Mouse (Mus musculus): ENCODE results near the gene Carf.
"Not testable (repeated sequence)": the region's sequence is repeated elsewhere in the genome, so short reads cannot be mapped to it uniquely, and the experiment has no call there.

Gene Carf

DNA sequence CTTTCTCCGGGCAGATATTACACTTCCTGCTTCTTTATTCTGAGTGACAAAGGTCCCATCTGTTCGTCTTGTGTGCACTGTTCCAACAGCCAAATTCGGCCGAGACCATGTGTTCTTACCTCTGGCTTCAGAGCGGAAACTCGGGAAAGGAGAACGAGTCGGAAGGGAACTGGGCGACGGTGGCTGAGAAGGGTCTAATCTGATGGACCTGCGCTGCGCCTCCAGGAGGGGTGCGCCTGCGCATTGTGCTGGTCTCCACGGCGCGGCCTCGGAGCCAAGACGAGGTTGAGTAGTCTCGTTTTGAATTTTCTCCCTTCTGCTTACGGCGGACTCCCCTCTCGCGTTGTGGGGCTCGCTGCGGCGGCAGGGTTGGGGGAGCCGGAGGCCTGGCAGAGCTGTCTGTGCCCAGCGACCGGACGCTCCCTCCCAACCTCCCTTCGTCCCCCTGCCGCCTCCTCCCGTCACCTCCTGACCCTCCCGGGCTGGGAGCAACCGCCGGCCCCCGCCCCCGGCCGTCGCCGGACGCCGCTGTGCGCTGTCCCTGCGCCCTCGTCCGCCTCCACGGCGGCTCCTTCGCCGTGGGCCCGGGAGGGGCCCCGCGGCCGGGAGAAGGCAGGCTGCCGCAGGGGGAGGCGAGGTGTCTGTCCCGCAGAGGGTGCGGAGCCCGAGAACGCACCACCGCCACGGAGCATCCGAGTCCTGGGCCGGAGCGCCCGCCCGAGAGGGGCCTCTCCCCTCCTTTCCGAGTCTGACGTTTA lies at the start of gene Carf, which contains the start of gene Wdr12:
Gene Carf, plus strand, starts transcription at position 224 of the 758 bp plus-strand sequence.
Gene Wdr12, minus strand, starts transcription at position 622 of the 758 bp plus-strand sequence.
- peak; percentile 98 for DNase-seq

DNA sequence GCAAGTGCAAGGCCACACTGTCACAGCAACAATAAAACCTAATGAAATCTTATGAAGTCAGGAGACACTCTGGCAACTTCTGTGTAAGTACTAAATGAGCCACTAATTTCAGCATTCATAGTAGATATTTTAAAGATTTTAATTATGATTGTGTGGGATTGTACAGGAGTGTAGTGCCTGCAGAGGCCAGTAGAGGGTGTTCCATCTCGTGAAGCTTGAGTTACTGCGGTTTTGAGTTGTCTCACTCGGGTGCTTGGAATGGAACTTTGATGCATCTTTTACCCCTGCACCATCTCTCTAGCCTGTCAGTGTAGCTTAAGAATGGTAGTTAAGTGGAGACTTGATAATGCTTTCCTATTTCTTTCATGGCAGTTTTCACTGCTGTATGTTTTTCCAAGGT lies 43.4 kb upstream of the Carf start:
- DNase-seq = no peak

DNA sequence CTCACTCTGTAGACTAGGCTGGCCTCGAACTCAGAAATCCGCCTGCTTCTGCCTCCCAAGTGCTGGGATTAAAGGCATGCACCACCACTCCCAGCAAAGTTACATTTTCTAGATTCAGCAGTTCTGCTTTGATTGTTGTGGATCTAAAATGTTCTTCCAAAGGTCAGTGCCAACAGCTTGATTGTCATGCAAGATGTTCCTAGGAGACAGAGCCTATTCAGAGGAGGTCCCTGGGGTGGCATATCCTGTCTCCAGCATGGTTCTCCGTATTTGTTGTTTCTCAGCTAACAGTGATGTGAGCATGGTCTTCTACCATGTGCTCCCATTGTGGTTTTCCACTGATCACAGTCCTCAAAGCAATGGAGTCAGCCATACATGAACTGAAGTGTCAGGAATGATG lies 41.7 kb upstream of the Carf start:
- no peak for DNase-seq

DNA sequence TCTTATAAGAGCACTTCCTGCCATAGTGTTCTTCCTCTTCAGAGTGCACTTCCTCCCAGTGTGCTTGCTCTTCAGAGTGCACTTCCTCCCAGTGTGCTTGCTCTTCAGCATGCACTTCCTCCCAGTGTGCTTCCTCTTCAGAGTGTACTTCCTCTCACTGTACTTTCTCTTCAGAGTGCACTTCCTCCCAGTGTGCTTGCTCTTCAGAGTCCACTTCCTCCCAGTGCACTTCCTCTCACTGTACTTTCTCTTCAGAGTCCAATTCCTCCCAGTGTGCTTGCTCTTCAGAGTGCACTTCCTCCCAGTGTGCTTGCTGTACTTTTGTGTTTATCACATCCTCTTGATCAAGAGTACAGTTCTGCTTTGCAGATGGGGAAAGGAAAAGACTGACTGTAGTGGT lies 27.3 kb upstream of the Carf start:
- DNase-seq = not testable (repeated sequence)

DNA sequence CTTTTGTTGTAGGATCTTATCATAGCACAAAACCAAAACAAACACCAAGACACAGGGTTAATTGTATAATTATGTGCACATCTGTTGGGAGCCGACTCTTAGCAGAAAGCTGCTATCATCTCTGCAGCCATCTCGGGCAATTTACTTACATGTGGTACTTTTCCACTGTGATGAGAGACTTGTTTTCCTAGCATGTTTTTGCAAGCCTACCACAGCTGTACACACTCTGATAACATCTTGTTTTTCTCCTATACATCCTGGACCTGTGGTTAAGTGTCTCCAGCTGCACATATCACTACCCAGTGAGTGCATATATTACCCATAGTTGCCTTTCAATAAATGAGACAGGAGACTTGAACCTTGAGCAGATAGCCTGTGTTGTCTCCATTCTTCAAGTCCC lies 23.1 kb upstream of the Carf start:
- DNase-seq = no peak

DNA sequence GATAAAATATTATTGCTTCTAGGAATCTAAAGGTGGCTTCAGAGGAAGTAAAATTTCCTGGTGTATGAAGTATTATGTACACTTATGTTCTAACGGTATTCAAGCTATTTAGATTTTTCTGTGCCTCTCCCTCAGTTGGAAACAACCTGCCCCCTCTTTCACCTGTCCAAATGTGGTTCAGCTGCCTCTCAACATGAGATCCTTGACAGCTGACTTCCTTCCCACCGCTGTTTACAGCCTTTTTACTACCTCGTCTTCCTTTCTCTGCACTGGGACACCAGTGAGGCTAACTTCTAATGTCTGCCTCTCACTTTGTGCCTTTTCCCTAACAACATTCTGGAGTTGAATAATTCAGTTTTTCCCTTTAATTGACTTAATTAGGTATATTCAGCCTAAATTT lies 22.5 kb upstream of the Carf start:
- DNase-seq = no peak

DNA sequence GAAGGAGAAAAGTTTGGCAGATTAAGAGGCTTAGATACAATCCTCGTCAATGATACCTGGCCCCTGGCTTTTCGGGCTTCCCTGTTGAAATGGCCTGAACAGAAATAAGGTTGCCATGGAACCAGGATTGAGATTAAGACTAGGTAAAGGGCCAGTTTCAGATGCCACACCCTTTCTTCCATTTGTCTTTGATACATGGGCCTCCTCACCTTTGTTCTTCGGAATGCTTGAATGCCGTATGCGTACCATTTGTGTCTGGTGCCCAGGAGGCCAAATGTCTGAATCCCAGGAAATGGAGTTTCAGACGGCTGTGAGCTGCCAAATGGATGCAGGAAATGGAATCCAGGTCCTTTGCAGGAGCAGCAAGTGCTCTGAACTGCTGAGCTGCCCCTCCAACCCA lies 21.6 kb upstream of the Carf start:
- no peak for DNase-seq

DNA sequence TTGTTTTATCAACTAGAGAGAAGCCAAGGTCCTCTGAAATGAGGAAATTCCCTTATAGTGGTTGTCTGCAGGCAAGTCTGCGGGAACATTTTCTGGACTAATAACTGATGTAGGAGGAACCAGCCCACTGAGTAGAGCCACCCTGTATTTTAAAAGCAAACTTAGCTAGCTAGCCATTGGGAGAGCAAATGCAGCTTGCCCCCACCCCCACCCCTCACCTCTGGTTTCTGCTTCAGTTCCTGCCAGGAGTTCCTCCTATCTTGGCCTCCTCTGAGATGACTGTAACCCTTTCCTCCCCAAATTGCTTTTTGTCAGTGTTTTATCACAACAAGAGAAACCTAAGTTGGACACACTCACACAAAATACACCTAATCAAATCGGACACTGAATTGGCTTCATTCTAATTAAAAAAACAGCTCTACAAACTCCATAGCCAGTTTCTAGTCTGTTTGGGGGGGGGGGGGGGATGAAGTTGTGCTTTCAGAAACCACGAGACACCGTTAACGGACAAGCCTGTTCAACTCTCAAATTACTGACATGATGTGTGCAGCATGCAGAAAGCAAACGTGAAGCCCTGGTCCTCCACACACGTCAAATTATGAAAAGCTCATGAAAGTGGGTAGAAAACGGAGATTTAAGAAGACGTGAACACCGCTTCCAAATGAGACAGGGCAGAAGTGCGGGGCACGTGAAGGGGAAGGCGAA lies 1.3 kb upstream of the Carf start:
- DNase-seq = peak; percentile 11

DNA sequence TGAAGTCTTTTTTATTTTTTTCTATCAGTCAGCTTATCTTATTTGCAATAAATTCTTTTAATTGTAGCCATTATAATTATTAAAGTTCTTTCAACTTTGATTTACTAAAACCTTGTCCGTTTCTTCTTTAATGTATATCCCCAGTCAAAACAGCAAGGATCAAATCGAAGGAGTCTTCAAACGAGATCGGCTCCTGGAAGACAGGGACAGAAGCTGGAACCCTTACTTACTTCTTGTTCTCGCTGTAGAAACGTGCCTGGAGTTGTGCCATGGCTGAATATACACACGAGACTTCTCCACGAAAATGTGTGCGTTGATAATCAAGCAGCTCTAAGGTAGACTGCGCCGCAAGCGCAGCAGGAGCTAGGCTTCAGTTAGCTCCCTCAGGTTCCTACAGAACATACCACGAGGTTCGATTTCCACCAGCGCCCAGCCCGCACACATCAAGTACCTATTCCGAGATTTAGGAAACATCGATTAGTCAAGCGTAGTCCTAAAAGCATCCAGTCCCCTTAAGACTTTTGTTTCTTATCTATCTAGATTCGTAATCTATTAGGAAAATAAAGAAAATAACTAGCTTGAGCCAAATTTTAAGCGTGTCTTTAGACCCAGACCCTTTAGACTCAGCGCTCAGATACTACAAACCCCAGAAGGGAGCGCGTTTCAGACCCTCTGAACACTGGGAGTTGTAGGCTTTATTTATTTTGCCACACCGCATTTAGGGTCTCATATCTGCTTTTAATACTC lies 597 bp upstream of the Carf start:
- DNase-seq = peak; percentile 88

DNA sequence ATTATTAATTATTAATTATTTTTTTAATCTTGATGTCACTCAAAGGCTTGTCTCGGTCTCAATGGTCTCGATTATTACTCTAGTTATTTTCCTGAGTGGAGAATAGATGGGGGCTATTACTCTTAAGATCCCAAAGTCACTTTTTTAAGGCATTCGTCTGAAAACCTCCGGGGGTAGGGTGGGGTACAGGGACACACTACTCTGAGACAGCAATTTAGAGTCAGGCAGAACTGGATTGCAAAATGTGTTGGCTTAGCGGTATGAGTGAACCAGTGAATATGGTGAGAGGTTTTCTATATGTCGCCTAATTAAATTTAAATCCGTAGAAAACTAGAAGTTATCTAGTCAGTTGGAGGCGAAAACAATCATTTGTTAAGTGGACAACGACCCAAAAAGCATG lies 792 bp downstream of the Carf start:
- DNase-seq = peak; percentile 9

DNA sequence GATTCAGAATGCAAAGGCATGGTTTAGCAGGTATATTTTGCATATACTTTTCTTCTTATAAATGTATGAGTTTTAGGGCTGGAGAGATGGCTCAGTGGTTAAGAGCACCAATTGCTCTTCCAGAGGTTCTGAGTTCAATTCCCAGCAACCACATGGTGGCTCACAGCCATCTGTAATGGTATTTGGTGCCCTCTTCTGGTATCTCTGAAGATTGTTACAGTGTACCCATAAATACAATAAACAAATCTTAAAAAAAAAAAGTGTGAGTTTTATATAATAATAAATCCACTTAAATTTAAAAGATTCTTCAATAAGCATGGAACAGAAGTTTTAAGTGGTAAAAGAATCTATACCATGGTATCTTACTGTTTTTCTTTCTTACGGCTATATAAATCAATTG lies 6.5 kb downstream of the Carf start:
- DNase-seq = no peak

DNA sequence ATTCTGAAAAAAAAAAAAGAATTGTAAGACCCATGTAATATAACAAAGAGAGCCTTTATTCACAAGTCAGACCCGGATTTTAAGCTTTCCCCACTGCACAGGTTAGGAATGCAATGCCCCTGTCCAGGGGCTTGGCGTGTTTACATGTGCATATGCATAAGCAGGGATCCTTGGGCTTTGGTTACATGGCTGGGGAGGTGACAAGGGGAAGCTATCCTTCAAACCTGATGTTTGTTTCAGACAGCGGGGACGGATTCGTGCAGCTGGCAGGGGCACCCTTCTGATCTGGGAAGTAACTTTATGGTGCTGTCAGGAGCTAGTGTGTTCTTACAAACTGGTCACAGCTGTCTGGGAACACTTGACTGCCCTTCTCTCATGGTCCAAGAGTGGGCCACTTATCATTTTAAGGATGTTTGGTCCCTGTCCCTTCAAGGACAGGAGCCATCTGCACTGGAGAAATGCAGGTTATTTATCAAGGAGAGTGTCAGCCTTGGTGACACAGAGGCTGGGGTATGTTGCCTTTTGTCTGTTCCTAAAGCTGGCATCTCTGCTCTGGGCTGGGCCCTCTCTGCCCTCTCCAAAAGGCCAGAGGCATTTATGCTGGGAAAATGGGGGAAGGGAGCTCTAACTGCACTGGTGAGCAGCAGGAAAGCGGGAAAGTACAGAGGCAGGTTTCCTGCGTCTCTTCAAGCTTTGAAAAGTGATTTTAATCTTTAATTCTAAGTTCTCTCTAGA lies 19.8 kb downstream of the Carf start:
- peak; percentile 7 for DNase-seq

DNA sequence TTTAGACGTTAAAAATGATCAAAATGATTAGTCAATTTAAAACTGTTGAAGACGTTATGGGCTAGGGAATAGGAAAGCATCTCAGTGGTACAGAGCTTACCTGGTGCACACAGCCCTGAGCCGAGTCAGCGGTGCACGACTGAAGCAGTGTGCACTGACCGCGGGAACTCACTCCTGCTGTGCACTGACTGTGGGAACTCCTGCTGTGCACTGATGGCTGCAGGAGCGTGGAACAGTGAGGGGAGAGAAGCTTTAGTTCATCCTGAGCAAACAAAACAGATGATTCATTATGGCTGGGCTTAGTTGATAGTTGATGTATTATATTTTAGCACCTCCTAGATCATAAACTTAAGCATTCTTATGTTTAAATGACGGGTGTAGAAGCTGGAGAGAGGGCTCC lies 39.3 kb downstream of the Carf start:
- DNase-seq = no peak

DNA sequence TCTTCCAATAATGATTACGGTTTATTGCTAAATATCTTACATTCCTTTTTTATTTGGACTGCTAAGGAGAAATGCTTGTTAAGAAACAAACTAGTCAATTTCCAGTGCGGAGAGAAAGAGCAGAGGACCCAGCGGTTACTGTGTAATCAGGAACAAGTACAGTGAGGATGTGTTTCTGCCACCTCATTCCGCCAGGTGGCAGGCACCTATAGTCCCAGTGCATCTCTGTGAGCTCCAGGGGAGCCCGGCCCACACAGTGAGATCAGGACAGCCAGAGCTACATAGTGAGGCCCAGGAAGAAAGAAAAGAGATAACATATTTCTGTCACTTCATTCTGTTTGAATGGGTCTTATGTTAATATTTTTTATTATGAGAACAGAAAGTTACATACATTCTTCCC lies 54.7 kb downstream of the Carf start:
- peak; percentile 16 for DNase-seq

DNA sequence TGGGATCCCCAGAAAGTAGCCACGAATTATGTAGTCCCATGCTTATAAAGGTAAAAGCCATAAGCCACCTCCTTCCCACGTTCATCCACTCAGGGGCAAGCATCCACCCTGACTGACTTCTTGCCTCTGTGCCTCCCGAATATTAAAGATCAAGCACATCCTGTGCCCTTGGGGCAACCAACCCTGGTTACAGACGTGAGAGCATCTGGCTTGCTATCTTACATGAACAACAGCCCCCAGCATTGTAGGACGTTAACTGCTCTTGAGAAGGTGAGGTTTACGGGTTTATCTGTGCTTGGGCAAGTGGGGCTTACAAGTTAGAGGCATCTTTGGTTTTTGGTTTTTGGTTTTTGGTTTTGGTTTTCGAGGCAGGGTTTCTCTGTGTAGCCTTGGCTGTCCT lies 58.6 kb downstream of the Carf start:
- DNase-seq = no peak

DNA sequence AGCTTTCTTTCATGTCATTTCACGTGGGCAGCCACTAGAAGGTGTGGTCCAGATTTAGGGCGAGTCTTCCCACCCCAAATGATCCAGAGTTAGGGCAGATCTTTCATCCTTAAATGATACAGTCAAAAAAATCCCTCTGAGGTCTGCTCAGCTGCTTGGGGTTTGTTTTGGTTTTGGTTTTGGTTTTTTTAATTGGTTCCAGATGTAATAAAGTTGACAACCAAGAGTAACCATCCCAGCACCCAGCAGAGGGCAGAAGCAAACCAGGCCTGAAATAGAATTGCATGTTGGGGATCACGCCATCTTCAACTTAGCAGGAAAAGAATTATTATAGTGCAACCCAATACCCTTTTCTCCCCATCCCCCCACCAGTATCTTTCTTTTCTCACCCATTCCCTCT lies 60.4 kb downstream of the Carf start:
- peak; percentile 71 for DNase-seq

DNA sequence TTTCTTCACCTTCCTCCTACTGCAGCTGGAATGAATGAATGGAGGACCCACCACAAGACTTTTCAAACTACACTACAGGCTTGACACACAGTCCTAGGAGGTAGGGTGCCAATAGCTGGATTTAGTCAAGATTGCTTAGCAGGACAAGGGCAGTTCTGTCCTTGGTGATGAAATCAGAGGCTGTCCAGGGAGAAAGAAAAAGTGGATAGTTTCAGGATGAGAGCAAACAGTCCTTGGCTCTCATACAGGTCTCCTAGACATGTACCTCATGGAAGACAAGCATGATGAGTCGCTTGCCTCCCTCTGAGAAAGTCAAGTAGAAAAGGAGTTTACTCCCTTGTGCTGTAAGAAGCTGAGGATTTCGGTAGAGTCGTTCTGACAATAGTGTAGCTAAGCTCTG lies 65.6 kb downstream of the Carf start:
- no peak for DNase-seq

DNA sequence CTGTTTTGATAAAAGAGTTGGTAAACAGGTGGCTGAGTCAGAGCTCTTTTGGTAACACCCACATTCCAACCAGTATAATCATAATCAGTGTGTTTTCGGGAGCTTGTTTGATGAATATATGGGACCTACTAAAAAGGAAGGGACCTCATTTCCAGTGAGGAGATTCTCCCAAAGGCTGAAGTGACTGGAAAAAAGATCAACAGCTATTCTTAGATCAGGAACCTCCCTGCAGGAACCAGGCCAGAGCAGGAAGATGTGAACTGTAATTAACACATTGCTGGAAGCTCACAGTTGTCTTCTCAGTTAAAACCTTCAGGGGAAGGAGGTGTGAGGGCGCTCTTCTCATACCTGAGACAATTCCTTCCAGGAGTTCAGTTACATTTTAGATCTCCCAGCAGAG lies 71.6 kb downstream of the Carf start:
- no peak for DNase-seq

DNA sequence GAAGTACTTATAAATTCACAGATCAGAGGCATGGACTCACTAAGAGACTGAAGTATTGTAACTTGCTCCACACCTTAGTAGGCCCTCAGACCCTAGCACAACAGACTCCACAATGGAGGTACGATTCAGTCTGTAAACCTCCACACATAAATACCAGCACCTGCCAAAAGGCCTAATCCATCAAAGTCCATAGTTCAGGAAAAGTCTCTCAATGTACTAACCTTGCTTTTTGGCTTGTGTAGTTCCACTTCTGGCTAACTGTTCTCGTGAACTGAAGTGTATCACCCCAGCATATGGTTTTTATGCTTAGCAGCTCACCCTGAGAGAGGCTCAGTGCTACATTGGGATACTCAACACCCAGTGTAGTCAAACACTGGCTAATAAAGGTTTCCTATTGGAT lies 72.2 kb downstream of the Carf start:
- DNase-seq = no peak

DNA sequence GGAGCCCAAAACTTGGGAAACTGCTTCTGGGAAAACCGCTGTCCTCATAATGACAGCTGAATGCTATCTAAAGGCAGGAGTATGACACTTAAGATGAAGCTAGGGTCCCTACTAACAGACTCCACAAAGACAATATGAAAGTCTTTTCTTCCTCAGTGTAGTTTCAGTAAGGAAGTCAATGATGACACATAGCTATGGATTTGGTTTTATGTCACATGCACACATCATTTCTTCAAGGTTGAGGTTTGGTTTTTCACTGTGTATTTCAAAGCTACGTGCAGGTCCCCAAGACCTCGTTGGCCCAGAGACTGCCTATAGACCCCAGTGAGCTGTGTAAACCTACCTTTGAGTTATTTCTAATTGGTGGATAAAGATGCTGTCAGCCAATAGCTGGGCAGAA lies 75.1 kb downstream of the Carf start:
- DNase-seq = no peak

DNA sequence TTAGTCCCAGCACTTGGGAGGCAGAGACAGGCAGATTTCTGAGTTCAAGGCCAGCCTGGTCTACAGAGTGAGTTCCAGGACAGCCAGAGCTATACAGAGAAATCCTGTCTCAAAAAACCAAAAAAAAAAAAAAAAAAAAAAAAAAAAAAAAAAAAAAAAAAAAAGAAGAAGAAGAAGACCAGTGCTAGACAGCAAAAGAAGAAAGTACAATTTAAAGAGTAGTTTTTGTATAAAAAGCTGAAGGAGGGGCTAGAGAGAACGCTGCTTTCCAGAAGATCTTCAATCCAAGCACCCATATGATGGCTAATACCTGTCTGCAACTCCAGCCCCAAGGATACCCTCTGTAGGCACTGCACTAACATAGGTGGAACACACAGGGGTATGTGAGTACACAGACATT lies 79.8 kb downstream of the Carf start:
- not testable (repeated sequence) for DNase-seq

DNA sequence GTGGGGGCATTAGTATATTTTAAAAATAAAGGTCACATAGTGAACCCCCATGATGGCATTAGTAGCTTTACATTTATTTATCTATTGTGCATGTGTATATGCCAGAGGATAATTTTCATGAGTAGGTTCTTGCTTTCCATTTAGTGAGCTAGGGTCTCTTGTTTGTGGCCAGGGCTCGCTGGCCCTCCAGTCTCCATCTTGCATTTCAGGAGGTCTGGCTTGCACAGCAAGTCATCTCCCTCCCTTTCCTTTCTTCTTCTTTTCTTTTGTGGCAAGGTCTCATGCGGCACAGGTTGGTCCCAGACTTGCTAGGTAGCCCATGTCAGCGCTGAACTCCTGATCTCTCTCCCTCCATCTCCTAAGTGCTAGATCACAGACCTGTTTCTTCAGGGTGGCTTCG lies 81.3 kb downstream of the Carf start:
- DNase-seq = peak; percentile 11

All from embryo, embryonic 11 days (tissue).